Mouse (Mus musculus) thymus, postnatal 4 days (tissue): ENCODE results near the gene Olfr370.
"Not testable (repeated sequence)": the region's sequence is repeated elsewhere in the genome, so short reads cannot be mapped to it uniquely, and the experiment has no call there.

ENCODE experiments used
- DNase-seq: peaks from one replicate; pipeline ENCODE4 v3.0.0; 2021

The Olfr370 gene

GRCm38 (mm10) chr8:83535736-83536135, at the start of gene Olfr370:
Olfr370 (plus strand) TSS chr8:83535780.
- DNase-seq: no peak

GRCm38 (mm10) chr8:83511696-83512095, 23.9 kb upstream of the Olfr370 start:
- DNase-seq: no peak

- DNase-seq: no peak
These were observed 15.1 kb upstream of the Olfr370 start for GRCm38 (mm10) chr8:83520432-83520831.

GRCm38 (mm10) chr8:83520907-83521306, 14.7 kb upstream of the Olfr370 start:
- not testable (repeated sequence) for DNase-seq

GRCm38 (mm10) chr8:83521310-83521709, 14.3 kb upstream of the Olfr370 start:
- DNase-seq: no peak

- no peak for DNase-seq
These were observed 778 bp upstream of the Olfr370 start for GRCm38 (mm10) chr8:83534802-83535201.

GRCm38 (mm10) chr8:83562669-83563068, 27.1 kb downstream of the Olfr370 start:
- DNase-seq: no peak

- no peak for DNase-seq
These were observed 27.7 kb downstream of the Olfr370 start for GRCm38 (mm10) chr8:83563246-83563645.

- DNase-seq: peak; percentile 70
These were observed 30.3 kb downstream of the Olfr370 start for GRCm38 (mm10) chr8:83565731-83566375.

GRCm38 (mm10) chr8:83566469-83567395, 31.2 kb downstream of the Olfr370 start, which contains the start of gene Ndufb7:
Ndufb7 (plus strand) TSS chr8:83566671.
- peak; percentile 98 for DNase-seq

- DNase-seq: peak; percentile 7
These were observed 32.1 kb downstream of the Olfr370 start for GRCm38 (mm10) chr8:83567668-83568067.

GRCm38 (mm10) chr8:83568128-83568527, 32.5 kb downstream of the Olfr370 start:
- peak; percentile 8 for DNase-seq

- no peak for DNase-seq
These were observed 33.2 kb downstream of the Olfr370 start for GRCm38 (mm10) chr8:83568755-83569154.

- peak; percentile 7 for DNase-seq
These were observed 33.6 kb downstream of the Olfr370 start for GRCm38 (mm10) chr8:83569165-83569564.

- peak; percentile 7 for DNase-seq
These were observed 34.9 kb downstream of the Olfr370 start for GRCm38 (mm10) chr8:83570272-83571000.

- peak; percentile 6 for DNase-seq
These were observed 35.4 kb downstream of the Olfr370 start for GRCm38 (mm10) chr8:83571001-83571340.

GRCm38 (mm10) chr8:83571791-83572190, 36.2 kb downstream of the Olfr370 start:
- peak; percentile 12 for DNase-seq

- DNase-seq: peak; percentile 14
These were observed 36.7 kb downstream of the Olfr370 start for GRCm38 (mm10) chr8:83572246-83572812.

- DNase-seq: peak; percentile 71
These were observed 37.7 kb downstream of the Olfr370 start for GRCm38 (mm10) chr8:83573140-83573875.

GRCm38 (mm10) chr8:83574631-83575315, 39.2 kb downstream of the Olfr370 start:
- peak; percentile 10 for DNase-seq
